Mouse (Mus musculus) MEL (cell line): ENCODE measurements around the gene Ovch2.

Experiments used
- CHD2 ChIP-seq: IDR thresholded peaks from 2 replicates; pipeline ENCODE4 v1.6.1; 2011; ENCODE audit warnings: low read length, improper control_type of control experiment
- CTCF ChIP-seq, 3 experiments: IDR thresholded peaks in 2 of 3; conservative IDR thresholded peaks in 1 of 3; 2 replicates each; pipeline ENCODE4 v1.5.1; 2011 to 2012; ENCODE audit warnings: low read length in 3 of 3, low read depth in 2 of 3, mild to moderate bottlenecking in 2 of 3, improper control_type of control experiment in 1 of 3, inconsistent platforms in 1 of 3, mixed read lengths in 1 of 3, moderate library complexity in 1 of 3; ENCODE audit not compliant: control insufficient read depth in 1 of 3, insufficient read depth in 1 of 3, poor library complexity in 1 of 3, severe bottlenecking in 1 of 3
- E2F4 ChIP-seq: IDR thresholded peaks from 2 replicates; pipeline ENCODE4 v1.6.1; 2011; ENCODE audit warnings: low read depth, low read length, improper control_type of control experiment, borderline replicate concordance
- EP300 ChIP-seq, 2 experiments: IDR thresholded peaks; 2 replicates each; pipeline ENCODE4 v1.6.1; 2011; ENCODE audit warnings: improper control_type of control experiment in 2 of 2, low read length in 2 of 2, low read depth in 1 of 2, mild to moderate bottlenecking in 1 of 2
- GATA1 ChIP-seq: IDR thresholded peaks from 2 replicates; pipeline ENCODE4 v1.6.1; 2011; ENCODE audit warnings: low read depth, low read length, improper control_type of control experiment
- POLR2A ChIP-seq, 2 experiments: IDR thresholded peaks; 2 replicates each; pipeline ENCODE4 v1.6.1; 2011 to 2012; ENCODE audit warnings: low read length in 2 of 2, mild to moderate bottlenecking in 2 of 2, control low read depth in 1 of 2, improper control_type of control experiment in 1 of 2, low read depth in 1 of 2, moderate library complexity in 1 of 2; ENCODE audit not compliant: control insufficient read depth in 1 of 2, insufficient read depth in 1 of 2, poor library complexity in 1 of 2
- RCOR1 ChIP-seq: IDR thresholded peaks from 2 replicates; pipeline ENCODE4 v1.6.1; 2012; ENCODE audit warnings: low read depth, mild to moderate bottlenecking, inconsistent platforms, low read length, improper control_type of control experiment
- USF1 ChIP-seq: IDR thresholded peaks from 2 replicates; pipeline ENCODE4 v1.6.1; 2014; ENCODE audit warnings: low read depth, mild to moderate bottlenecking, inconsistent platforms, low read length, improper control_type of control experiment, moderate library complexity

- TF ChIP-seq USF1 = no peak
- TF ChIP-seq CHD2 = no peak
- no peak for TF ChIP-seq RCOR1
- TF ChIP-seq EP300 (IDR thresholded peaks at IDR 0.05; ENCODE audit: low read depth in 1 of 2, low read length in 2 of 2) = no peak
- TF ChIP-seq CTCF (IDR thresholded peaks at IDR 0.05 in 2 of 3, conservative IDR thresholded peaks at IDR 0.05 in 1 of 3; ENCODE audit: control insufficient read depth in 1 of 3, insufficient read depth in 1 of 3, low read depth in 2 of 3, low read length in 3 of 3, poor library complexity in 1 of 3, severe bottlenecking in 1 of 3) = no peak
- TF ChIP-seq POLR2A (IDR thresholded peaks at IDR 0.05; ENCODE audit: control insufficient read depth in 1 of 2, insufficient read depth in 1 of 2, low read depth in 1 of 2, low read length in 2 of 2, poor library complexity in 1 of 2) = no peak
- no peak for TF ChIP-seq E2F4
- no peak for TF ChIP-seq GATA1
Measured at GRCm38 (mm10) chr7:107749721-107750120, 51.3 kb downstream of the Ovch2 start.
